In the genomic region with DNA sequence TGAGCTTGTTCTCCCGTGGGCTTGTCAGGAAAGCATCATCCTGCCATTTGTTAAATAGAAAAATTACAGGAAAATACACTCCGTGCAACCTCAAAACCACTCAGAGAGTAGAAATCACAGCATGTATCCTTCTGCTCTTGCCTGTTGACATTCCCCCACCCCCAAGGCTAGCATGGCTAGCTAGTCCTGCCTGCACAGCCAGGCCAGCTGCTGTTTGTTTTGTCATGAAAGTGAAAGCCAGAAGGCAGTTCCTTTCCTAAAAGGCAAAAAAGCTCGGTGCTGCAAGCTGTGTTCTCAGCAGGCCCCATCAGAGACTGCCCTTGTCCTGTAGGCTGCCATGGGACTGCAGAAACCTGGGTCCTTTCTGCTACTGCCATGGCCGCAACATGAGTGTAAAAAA, we compare ENCODE assay signal across 9 mouse cellular contexts.
DNase-seq lines count a peak whose midpoint lies in the region; ATAC-seq lines count a peak whose summit lies in the region.
"Had no signal": no experiment of that assay in that cellular context is flagged by ENCODE, and none has a peak within 500 bp of the region (broad histone marks: within the 10 kb centered on the region; RNA-seq: fewer than 3 reads in every experiment).

No protein-coding gene starts in this region.

- H3K27ac ChIP-seq in hindbrain, embryonic 10.5 days = peak overlapping the region; percentile 47; the same call in 1 of the 2 replicates
- H3K27ac ChIP-seq in hindbrain, embryonic 11.5 days (ENCODE audit: low read depth, low read length) = no peak overlapping the region
- peak overlapping the region; percentile 62 for H3K27ac ChIP-seq in heart, embryonic 10.5 days
- no peak overlapping the region for H3K27ac ChIP-seq in intestine, embryonic 15.5 days
- H3K27ac ChIP-seq: embryonic facial prominence, embryonic 13.5 days had no signal

- DNase-seq in hindbrain, embryonic 10.5 days (ENCODE audit: low spot score) = peak; percentile 20
- DNase-seq in hindbrain, embryonic 11.5 days (ENCODE audit: low spot score) = no peak
- peak; percentile 27 for DNase-seq in NIH3T3 (ENCODE audit: low read depth)
- DNase-seq in heart, embryonic 10.5 days (ENCODE audit: low spot score) = no peak
- peak; percentile 62 for DNase-seq in lung, postnatal 10 days
- no peak for DNase-seq in left cerebral cortex, adult 18-20 months (ENCODE audit: low spot score in 2 of 2)
- DNase-seq in yolk sac, embryonic 10.5 days (ENCODE audit: low spot score) = no peak

- ATAC-seq in hindbrain, embryonic 11.5 days (ENCODE audit: low FRiP score) = no peak
- ATAC-seq in intestine, embryonic 15.5 days = no peak

- H3K27me3 ChIP-seq in hindbrain, embryonic 10.5 days (ENCODE audit: insufficient read depth, poor library complexity, severe bottlenecking) = no peaks in the 10 kb centered on the region
- no peaks in the 10 kb centered on the region for H3K27me3 ChIP-seq in hindbrain, embryonic 11.5 days (ENCODE audit: control insufficient read depth, insufficient read depth, low read length)
- no peaks in the 10 kb centered on the region for H3K27me3 ChIP-seq in heart, embryonic 10.5 days (ENCODE audit: insufficient read depth, poor library complexity, severe bottlenecking)
- H3K27me3 ChIP-seq in intestine, embryonic 15.5 days (replicated peaks) = no peaks in the 10 kb centered on the region
- H3K27me3 ChIP-seq: embryonic facial prominence, embryonic 13.5 days had no signal

- WGBS in hindbrain, embryonic 10.5 days = 50% methylated on average over 4 of the region's 4 CpGs
- WGBS in hindbrain, embryonic 11.5 days = 38% methylated on average over 4 of the region's 4 CpGs
- WGBS in heart, embryonic 10.5 days = 49% methylated on average over 4 of the region's 4 CpGs
- 30% methylated on average over 4 of the region's 4 CpGs for WGBS in intestine, embryonic 15.5 days

- no peaks in the 10 kb centered on the region for H3K9me3 ChIP-seq in hindbrain, embryonic 10.5 days
- no peaks in the 10 kb centered on the region for H3K9me3 ChIP-seq in hindbrain, embryonic 11.5 days (ENCODE audit: control insufficient read depth, low read length)
- no peaks in the 10 kb centered on the region for H3K9me3 ChIP-seq in heart, embryonic 10.5 days
- no peaks in the 10 kb centered on the region for H3K9me3 ChIP-seq in intestine, embryonic 15.5 days
- H3K9me3 ChIP-seq: embryonic facial prominence, embryonic 13.5 days had no signal

- no peak overlapping the region for H3K4me3 ChIP-seq in hindbrain, embryonic 10.5 days
- H3K4me3 ChIP-seq in hindbrain, embryonic 11.5 days (ENCODE audit: low read depth, low read length) = no peak overlapping the region
- H3K4me3 ChIP-seq in heart, embryonic 10.5 days = no peak overlapping the region
- no peak overlapping the region for H3K4me3 ChIP-seq in intestine, embryonic 15.5 days (replicated peaks)
- H3K4me3 ChIP-seq: embryonic facial prominence, embryonic 13.5 days had no signal

- no peak overlapping the region for H3K4me2 ChIP-seq in hindbrain, embryonic 11.5 days (replicated peaks; ENCODE audit: low read depth, low read length)
- H3K4me2 ChIP-seq in intestine, embryonic 15.5 days (replicated peaks) = no peak overlapping the region
- H3K4me2 ChIP-seq: embryonic facial prominence, embryonic 13.5 days had no signal

- peaks cover 21% of the 10 kb centered on the region for H3K4me1 ChIP-seq in hindbrain, embryonic 10.5 days (replicated peaks)
- H3K4me1 ChIP-seq in hindbrain, embryonic 11.5 days (replicated peaks; ENCODE audit: control insufficient read depth, insufficient read depth, low read length) = no peaks in the 10 kb centered on the region
- peaks cover 27% of the 10 kb centered on the region for H3K4me1 ChIP-seq in heart, embryonic 10.5 days
- no peaks in the 10 kb centered on the region for H3K4me1 ChIP-seq in intestine, embryonic 15.5 days (replicated peaks)
- H3K4me1 ChIP-seq: embryonic facial prominence, embryonic 13.5 days had no signal

- no peak overlapping the region for H3K9ac ChIP-seq in hindbrain, embryonic 11.5 days (ENCODE audit: low read depth, low read length)
- no peak overlapping the region for H3K9ac ChIP-seq in intestine, embryonic 15.5 days
- H3K9ac ChIP-seq: embryonic facial prominence, embryonic 13.5 days had no signal

- no peaks in the 10 kb centered on the region for H3K36me3 ChIP-seq in hindbrain, embryonic 10.5 days
- H3K36me3 ChIP-seq in hindbrain, embryonic 11.5 days (ENCODE audit: control insufficient read depth, insufficient read depth, low read length) = no peaks in the 10 kb centered on the region
- H3K36me3 ChIP-seq in heart, embryonic 10.5 days = 0 out of 2 replicates have a peak, but pooled peaks cover 3% of the 10 kb centered on the region
- H3K36me3 ChIP-seq in intestine, embryonic 15.5 days = no peaks in the 10 kb centered on the region
- H3K36me3 ChIP-seq: embryonic facial prominence, embryonic 13.5 days had no signal

Comparison
In these comparisons a context has a peak if more than half of its experiments do, and no peak if none do; other contexts are left out.
1. DNase-seq: peak in hindbrain, embryonic 10.5 days (single experiment), NIH3T3 (single experiment) and lung, postnatal 10 days (single experiment); none in hindbrain, embryonic 11.5 days (single experiment), heart, embryonic 10.5 days (single experiment), left cerebral cortex, adult 18-20 months (0 of 2) and yolk sac, embryonic 10.5 days (single experiment).
2. H3K27ac ChIP-seq: peak in hindbrain, embryonic 10.5 days (single experiment) and heart, embryonic 10.5 days (single experiment); none in hindbrain, embryonic 11.5 days (single experiment) and intestine, embryonic 15.5 days (single experiment).